Comparison of ENCODE assay signal across 15 mouse cellular contexts in genomic region chr10:54013143-54013791, GRCm38 (mm10).
"Had no signal": no experiment of that assay in that cellular context is flagged by ENCODE, and none has a peak within 500 bp of the region (broad histone marks: within the 10 kb centered on the region; RNA-seq: fewer than 3 reads in every experiment).

No protein-coding gene starts in this region.

- H3K27ac ChIP-seq: kidney, embryonic 15.5 days; limb, embryonic 15.5 days; liver, embryonic 13.5 days; lung, embryonic 15.5 days; neural tube, embryonic 12.5 days had no signal

- H3K27me3 ChIP-seq: kidney, embryonic 15.5 days; limb, embryonic 15.5 days; liver, embryonic 13.5 days; lung, embryonic 15.5 days; neural tube, embryonic 12.5 days had no signal

- ATAC-seq: intestine, embryonic 16.5 days; liver, postnatal 0 days had no signal

- H3K9me3 ChIP-seq: kidney, embryonic 15.5 days; limb, embryonic 15.5 days; liver, embryonic 13.5 days; lung, embryonic 15.5 days; neural tube, embryonic 12.5 days had no signal

- H3K4me3 ChIP-seq: kidney, embryonic 15.5 days; limb, embryonic 15.5 days; liver, embryonic 13.5 days; lung, embryonic 15.5 days; myocyte; neural tube, embryonic 12.5 days had no signal

- DNase-seq: kidney, postnatal 25 days; layer of hippocampus, adult 9-11 months; layer of hippocampus, postnatal 36 days; liver, embryonic 13.5 days; liver, postnatal 0 days; lung, postnatal 14 days; spleen, adult 18-20 months; thymus, adult 18-20 months; thymus, postnatal 14 days had no signal

- H3K4me2 ChIP-seq: kidney, embryonic 15.5 days; limb, embryonic 15.5 days; liver, embryonic 13.5 days; lung, embryonic 15.5 days; neural tube, embryonic 12.5 days had no signal

- H3K9ac ChIP-seq: kidney, embryonic 15.5 days; limb, embryonic 15.5 days; liver, embryonic 13.5 days; liver, postnatal 0 days; lung, embryonic 15.5 days; neural tube, embryonic 12.5 days had no signal

- H3K4me1 ChIP-seq: lung, embryonic 15.5 days; neural tube, embryonic 12.5 days had no signal

- H3K36me3 ChIP-seq: kidney, embryonic 15.5 days; limb, embryonic 15.5 days; lung, embryonic 15.5 days; neural tube, embryonic 12.5 days had no signal
